Mouse (Mus musculus): ENCODE results near the gene Idh3a.

The Idh3a gene

GRCm38 (mm10) chr9:54647456-54647855, 61.3 kb downstream of the Idh3a start:
- no peak for DNase-seq (ENCODE audit: low spot score)

GRCm38 (mm10) chr9:54649360-54649759, 63.2 kb downstream of the Idh3a start:
- no peak for DNase-seq (ENCODE audit: low spot score)

- no peak for DNase-seq (ENCODE audit: low spot score)
These were observed 66.6 kb downstream of the Idh3a start for GRCm38 (mm10) chr9:54652778-54653177.

Measured in spleen, adult 12 weeks (tissue).